Mouse (Mus musculus) heart, adult 11 months (tissue): ENCODE results near the gene Srsf2.
A peak's percentile ranks its signal among the peaks of the same experiment; 100 is the strongest.

Source experiments
- DNase-seq: peaks from one replicate; pipeline ENCODE4 v3.0.0; 2022

The Srsf2 gene

GRCm38 (mm10) chr11:116807938-116808606, 44.8 kb downstream of the Srsf2 start:
- DNase-seq, result peak; percentile 98

- peak; percentile 77 for DNase-seq
Measured at GRCm38 (mm10) chr11:116807526-116807925, 45.4 kb downstream of the Srsf2 start.

- DNase-seq, result peak; percentile 92
Measured at GRCm38 (mm10) chr11:116807116-116807515, 45.8 kb downstream of the Srsf2 start.

- peak; percentile 98 for DNase-seq
Measured at GRCm38 (mm10) chr11:116806136-116807071, 46.5 kb downstream of the Srsf2 start.

- DNase-seq, result no peak
Measured at GRCm38 (mm10) chr11:116802709-116803108, 50.2 kb downstream of the Srsf2 start.

GRCm38 (mm10) chr11:116801106-116801505, 51.8 kb downstream of the Srsf2 start:
- peak; percentile 96 for DNase-seq
